Mouse (Mus musculus) stomach, postnatal 0 days (tissue): ENCODE results near the gene Thnsl2.

ENCODE experiments used
- CTCF ChIP-seq: IDR thresholded peaks from 2 replicates; pipeline ENCODE4 v1.5.1; 2016; ENCODE audit warnings: antibody characterized with exemption, low read depth, mild to moderate bottlenecking, moderate library complexity
- EP300 ChIP-seq: optimal IDR thresholded peaks from 2 replicates; pipeline ENCODE3; 2016; ENCODE audit warnings: antibody characterized with exemption

GRCm38 (mm10) chr6:71189578-71189977 is 45.3 kb upstream of the Thnsl2 start:
- TF ChIP-seq CTCF (no peak), EP300 (no peak)
